Mouse (Mus musculus): ENCODE results near the gene 6030498E09Rik.

Gene 6030498E09Rik

GRCm38 (mm10) chrX:38772478-38772877 is at the start of gene 6030498E09Rik:
6030498E09Rik (plus strand) TSS chrX:38772671.
- DNase-seq (ENCODE audit: low spot score), result no peak

- no peak for DNase-seq (ENCODE audit: low spot score)
Observed at GRCm38 (mm10) chrX:38730081-38730480, 42.4 kb upstream of the 6030498E09Rik start.

DNA sequence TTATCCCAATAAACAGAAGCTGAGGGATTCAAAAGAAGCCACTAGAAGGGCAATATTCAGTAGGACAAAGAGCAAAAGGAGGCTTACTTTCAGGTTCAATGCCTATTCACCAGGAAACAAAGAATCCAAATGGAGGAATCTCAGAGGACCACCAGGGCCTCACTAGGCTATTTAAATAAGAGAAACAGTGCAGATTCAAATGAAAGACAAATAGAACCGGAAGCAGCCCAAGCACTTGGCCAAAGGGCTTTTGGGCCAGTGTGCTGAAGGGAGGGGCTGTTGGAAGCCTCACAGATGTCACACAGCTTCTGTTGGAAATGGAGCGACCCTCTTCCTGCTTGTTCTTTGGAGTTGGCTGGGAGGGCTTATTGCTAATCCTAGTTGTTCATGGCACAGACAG is 41.8 kb upstream of the 6030498E09Rik start:
- no peak for DNase-seq (ENCODE audit: low spot score)

GRCm38 (mm10) chrX:38733683-38734082 is 38.8 kb upstream of the 6030498E09Rik start:
- no peak for DNase-seq (ENCODE audit: low spot score)

DNA sequence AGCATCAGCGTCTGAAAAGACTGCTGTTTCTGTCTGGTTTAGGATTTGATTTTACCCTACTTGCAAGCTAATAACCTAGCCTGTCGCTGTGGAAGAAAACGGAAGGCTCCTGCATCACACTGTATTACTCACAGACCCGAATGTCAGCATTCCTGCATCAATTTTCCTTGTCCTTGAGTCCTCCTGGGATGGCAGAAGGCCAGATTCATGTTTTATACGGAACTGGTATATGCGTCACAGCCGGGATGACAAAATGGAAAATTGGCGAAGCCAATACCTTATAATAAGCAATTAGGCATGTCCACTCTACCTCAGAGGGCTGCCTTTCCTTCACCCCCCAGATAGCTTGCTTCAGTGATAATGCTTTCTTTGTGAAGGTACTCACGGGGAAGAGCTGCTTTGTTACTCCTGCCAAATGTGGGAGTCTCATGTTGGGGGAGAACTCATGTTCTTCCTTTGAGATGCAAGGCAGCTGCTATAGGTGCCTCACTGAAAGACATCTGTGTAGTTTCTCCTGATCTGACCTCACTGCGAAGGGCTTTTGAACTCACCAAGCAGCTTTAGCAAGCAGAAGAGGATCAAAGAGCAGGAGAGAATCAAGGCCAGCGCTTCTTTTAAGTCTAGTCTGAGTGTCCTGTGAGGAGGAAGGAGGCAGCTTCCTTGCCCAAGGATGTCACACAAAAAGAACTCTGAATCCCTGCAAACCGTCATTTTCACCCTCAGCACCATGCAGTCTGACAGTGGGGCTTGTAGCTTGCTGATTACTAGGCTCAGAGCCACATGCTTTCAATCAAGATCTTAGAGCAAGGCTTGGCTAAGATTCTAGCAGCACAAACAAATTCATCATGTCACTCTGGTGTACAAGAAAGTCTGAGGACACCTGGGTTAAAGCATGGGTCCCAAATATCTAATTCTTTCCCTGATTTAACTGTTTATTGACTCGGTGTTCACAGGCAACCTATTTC is 37.3 kb upstream of the 6030498E09Rik start:
- DNase-seq (ENCODE audit: low spot score), result peak; percentile 5

DNA sequence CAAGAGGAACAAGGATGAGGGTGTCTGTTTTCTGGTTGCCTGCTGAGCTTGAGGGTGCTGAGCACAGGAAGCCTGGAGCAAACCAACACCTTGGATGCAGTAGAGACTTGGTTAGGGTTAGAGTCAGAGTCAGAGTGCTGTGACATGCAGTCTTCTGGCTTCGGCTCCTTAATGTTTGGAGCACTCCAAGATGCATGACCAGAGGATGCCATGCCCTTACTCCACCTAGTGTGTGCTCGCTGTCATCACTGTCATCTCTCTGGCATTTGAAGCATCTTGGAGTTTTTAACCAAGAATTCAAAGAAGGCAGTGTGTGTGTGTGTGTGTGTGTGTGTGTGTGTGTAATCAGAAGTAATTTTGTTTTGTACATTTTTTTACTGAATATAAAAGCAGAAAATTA is 1.0 kb upstream of the 6030498E09Rik start:
- DNase-seq (ENCODE audit: low spot score), result no peak

DNA sequence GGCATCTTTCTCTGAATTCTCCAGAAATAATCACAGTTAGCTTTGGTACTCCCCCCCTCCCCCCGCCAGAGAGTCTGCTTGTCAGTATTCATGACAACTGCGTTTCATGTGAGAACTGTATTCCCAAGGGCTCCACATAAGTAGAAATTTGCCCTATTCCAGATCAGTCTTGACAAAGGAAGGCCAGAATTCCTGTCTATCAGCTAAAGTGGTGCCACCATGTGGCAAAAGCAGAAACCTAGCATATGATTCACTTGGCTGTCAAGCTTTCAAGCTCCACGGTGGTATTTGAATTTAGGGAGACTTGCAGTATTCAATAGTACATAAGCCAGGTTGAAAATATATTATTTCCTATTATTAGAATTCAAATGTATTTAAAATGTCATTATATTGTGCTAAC is 585 bp upstream of the 6030498E09Rik start:
- no peak for DNase-seq (ENCODE audit: low spot score)

GRCm38 (mm10) chrX:38794373-38794772 is 21.9 kb downstream of the 6030498E09Rik start:
- DNase-seq (ENCODE audit: low spot score), result no peak

- no peak for DNase-seq (ENCODE audit: low spot score)
Observed at GRCm38 (mm10) chrX:38813934-38814333, 41.5 kb downstream of the 6030498E09Rik start.

GRCm38 (mm10) chrX:38816841-38817240 is 44.4 kb downstream of the 6030498E09Rik start:
- no peak for DNase-seq (ENCODE audit: low spot score)

DNA sequence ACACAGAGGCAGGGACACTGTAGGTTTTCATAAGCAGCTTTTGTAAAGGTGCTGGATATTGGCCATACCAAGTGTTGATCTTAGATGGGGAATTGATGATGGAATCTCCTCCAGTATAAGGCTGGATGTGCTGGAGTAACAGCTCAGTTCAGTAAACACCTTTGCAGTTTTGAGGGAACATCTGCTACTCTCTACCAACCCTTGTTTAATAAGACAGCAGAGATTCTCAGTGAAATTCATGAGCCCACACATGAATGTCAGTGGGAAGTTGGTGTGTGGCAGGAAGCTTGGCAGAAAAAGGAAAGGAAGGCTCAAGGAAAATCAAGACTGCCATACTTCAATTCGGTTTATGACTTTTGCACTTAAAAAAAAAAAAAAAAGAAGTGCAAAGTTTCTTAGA is 186.1 kb downstream of the 6030498E09Rik start:
- DNase-seq (ENCODE audit: low spot score), result no peak

- DNase-seq (ENCODE audit: low spot score), result no peak
Observed at GRCm38 (mm10) chrX:38996265-38996664, 223.8 kb downstream of the 6030498E09Rik start.

Measured in ovary, postnatal 14 days (tissue).